Mouse (Mus musculus) midbrain, postnatal 0 days (tissue): Measurements from ENCODE around the gene Pde6h. TPM values are rescaled to one million over a fixed set of nuclear protein-coding genes. Genes with fewer than 3 reads are reported as not detected.
A peak's percentile ranks its signal among the peaks of the same experiment; 100 is the strongest.

Experiments used
- ATAC-seq: fragments of 200-750 bp; cut with Nextera tagmentation; 2 replicates; pipeline ENCODE4 v1.8.0; 2017; ENCODE audit warnings: moderate number of reproducible peaks, mild to moderate bottlenecking, moderate TSS enrichment, moderate library complexity; ENCODE audit not compliant: low FRiP score
- DNase-seq: peaks from one replicate; pipeline ENCODE4 v3.0.0-alpha.2; 2015; ENCODE audit warnings: low spot score
- H3K27ac ChIP-seq: fragments of 300-500 bp; sonication (generic); 2 replicates; pipeline ENCODE4 v1.5.1; 2014; ENCODE audit warnings: low read depth, mild to moderate bottlenecking, low read length, mixed read lengths
- H3K27me3 ChIP-seq: fragments of 300-500 bp; sonication (generic); 2 replicates; pipeline ENCODE4 v1.6.1; 2014; ENCODE audit warnings: low read length, control low read depth, mixed read lengths; ENCODE audit not compliant: insufficient read depth
- H3K36me3 ChIP-seq: fragments of 300-500 bp; sonication (generic); 2 replicates; pipeline ENCODE4 v1.6.1; 2014; ENCODE audit warnings: low read length, control low read depth, mixed read lengths; ENCODE audit not compliant: insufficient read depth
- H3K4me1 ChIP-seq: fragments of 300-500 bp; sonication (generic); 2 replicates; pipeline ENCODE4 v1.6.1; 2014; ENCODE audit warnings: mild to moderate bottlenecking, control low read depth, antibody characterized with exemption, low read length, mixed read lengths; ENCODE audit not compliant: insufficient read depth
- H3K4me2 ChIP-seq: fragments of 300-500 bp; sonication (generic); 2 replicates; pipeline ENCODE4 v1.6.1; 2014; ENCODE audit warnings: low read depth, mild to moderate bottlenecking, low read length, mixed read lengths; ENCODE audit not compliant: poor library complexity, severe bottlenecking
- H3K4me3 ChIP-seq: fragments of 300-500 bp; sonication (generic); 2 replicates; pipeline ENCODE4 v1.5.1; 2014; ENCODE audit warnings: low read depth, mild to moderate bottlenecking, low read length, moderate library complexity
- H3K9ac ChIP-seq: fragments of 300-500 bp; sonication (generic); replicated peaks from 2 replicates; pipeline ENCODE4 v1.6.1; 2014; ENCODE audit warnings: mild to moderate bottlenecking, low read length, moderate library complexity, mixed read lengths; ENCODE audit not compliant: poor library complexity, severe bottlenecking
- H3K9me3 ChIP-seq: fragments of 300-500 bp; sonication (generic); 2 replicates; pipeline ENCODE4 v1.6.1; 2016; ENCODE audit warnings: low read length, control low read depth
- CTCF ChIP-seq: IDR thresholded peaks from 2 replicates; pipeline ENCODE4 v1.5.1; 2016; ENCODE audit warnings: antibody characterized with exemption, mild to moderate bottlenecking
- WGBS: fragments of 180-500 bp; shearing (Covaris S2); extraction: QIAGEN DNeasy Blood & Tissue Kit; methylation state at CpG from one replicate; pipeline ENCODE4 v1.1.7; 2014; 5-methylcytosine and 5-hydroxymethylcytosine counted together
- polyA plus RNA-seq: library from polyadenylated mRNA; unstranded; fragments of >200 nt; fragmentation: Nextera tagmentation; extraction: Ambion mirVana; gene quantifications from 2 replicates; pipeline ENCODE4 v1.2.1, GENCODE M21; 2015
- total RNA-seq: library from RNA; depleted of rRNA; stranded (reverse); fragments of >200 nt; gene quantifications from 2 replicates; pipeline ENCODE4 v1.2.3, GENCODE M21; 2014

The Pde6h gene
- total and polyA plus RNA-seq, 2 experiments from 2014 or later, result 0.05 to 0.84 TPM

DNA sequence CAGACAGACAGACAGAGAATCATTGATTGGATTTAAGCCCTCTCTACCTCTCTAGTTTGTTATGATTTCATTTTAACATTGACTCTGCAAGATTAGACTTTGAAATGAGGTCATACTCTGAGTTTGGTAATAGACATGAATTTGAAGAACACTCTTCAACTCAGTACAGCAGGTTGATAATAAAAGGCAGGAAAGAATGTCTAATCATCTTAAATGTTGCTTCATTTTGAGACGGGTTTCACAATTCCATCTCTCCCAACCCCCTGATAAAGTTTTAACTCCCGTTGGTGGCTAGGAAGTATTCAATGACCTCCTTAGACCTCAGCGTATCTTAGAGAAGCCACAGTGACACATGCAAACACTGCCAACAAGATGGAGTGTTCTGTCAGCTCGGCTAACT, 69.9 kb downstream of the Pde6h start:
- Histone ChIP-seq H3K27ac (no peak overlapping the region), H3K4me3 (no peak overlapping the region), H3K27me3 (no peaks in the 10 kb centered on the region), H3K36me3 (no peaks in the 10 kb centered on the region), H3K9me3 (no peaks in the 10 kb centered on the region), H3K4me2 (no peak overlapping the region), H3K9ac (no peak overlapping the region), H3K4me1 (no peaks in the 10 kb centered on the region)
- no peak for DNase-seq
- ATAC-seq, result no peak
- 79% methylated on average over 4 of the region's 4 CpGs for WGBS
- TF ChIP-seq CTCF, result no peak

DNA sequence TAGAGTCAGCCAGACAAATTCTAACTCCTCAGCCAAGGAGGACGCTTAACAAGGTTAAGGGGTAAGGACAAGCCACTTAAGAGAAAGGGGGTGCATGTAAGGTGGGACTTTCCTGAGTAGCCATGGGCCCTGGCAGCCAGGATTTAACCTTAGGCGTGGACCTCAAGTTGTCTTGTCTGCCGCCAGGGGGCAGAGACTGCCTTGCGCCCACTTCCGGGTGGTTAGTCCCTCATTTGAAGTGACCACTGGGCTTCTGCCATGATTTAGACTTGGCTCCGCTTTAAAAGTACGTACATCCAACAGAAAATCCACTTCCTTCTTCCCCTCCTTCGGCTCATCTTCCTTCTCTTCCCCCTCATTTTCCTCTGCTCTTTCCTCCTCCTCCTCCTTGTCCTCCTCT, 71.9 kb downstream of the Pde6h start:
- H3K4me3 ChIP-seq, result no peak overlapping the region
- no peak overlapping the region for H3K4me2 ChIP-seq
- TF ChIP-seq CTCF, result peak; percentile 37
- H3K4me1 ChIP-seq, result no peaks in the 10 kb centered on the region
- no peak for ATAC-seq
- DNase-seq, result no peak
- no peaks in the 10 kb centered on the region for H3K27me3 ChIP-seq
- no peak overlapping the region for H3K27ac ChIP-seq
- no peaks in the 10 kb centered on the region for H3K9me3 ChIP-seq
- 68% methylated on average over 8 of the region's 8 CpGs for WGBS
- no peak overlapping the region for H3K9ac ChIP-seq
- no peaks in the 10 kb centered on the region for H3K36me3 ChIP-seq

DNA sequence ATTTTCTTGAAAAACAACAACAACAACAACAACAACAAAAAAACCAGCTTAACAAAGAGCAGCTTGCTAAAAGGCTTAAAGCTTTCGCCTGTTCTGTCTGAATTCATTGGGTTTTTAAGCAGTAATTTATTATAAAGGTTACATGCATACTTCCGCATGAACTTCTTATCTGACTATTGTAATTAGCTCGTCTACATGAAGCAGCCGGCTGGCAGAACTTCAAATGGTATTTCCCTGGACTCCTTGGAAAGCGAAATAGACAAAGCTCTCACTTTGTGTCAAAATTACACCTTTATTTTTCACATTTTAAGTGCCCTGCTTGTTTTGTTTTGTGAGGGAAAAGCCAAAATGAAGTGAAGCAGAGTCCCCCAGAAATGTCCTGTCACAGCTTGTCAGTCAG, 72.7 kb downstream of the Pde6h start:
- no peak for TF ChIP-seq CTCF
- H3K4me1 ChIP-seq, result no peaks in the 10 kb centered on the region
- DNase-seq (no peak), ATAC-seq (no peak)
- no peaks in the 10 kb centered on the region for H3K36me3 ChIP-seq
- no peak overlapping the region for H3K4me2 ChIP-seq
- H3K27me3 ChIP-seq, result no peaks in the 10 kb centered on the region
- no peak overlapping the region for H3K4me3 ChIP-seq
- WGBS, result 47% methylated on average over 5 of the region's 5 CpGs
- H3K9ac ChIP-seq, result no peak overlapping the region
- no peak overlapping the region for H3K27ac ChIP-seq
- H3K9me3 ChIP-seq, result no peaks in the 10 kb centered on the region

DNA sequence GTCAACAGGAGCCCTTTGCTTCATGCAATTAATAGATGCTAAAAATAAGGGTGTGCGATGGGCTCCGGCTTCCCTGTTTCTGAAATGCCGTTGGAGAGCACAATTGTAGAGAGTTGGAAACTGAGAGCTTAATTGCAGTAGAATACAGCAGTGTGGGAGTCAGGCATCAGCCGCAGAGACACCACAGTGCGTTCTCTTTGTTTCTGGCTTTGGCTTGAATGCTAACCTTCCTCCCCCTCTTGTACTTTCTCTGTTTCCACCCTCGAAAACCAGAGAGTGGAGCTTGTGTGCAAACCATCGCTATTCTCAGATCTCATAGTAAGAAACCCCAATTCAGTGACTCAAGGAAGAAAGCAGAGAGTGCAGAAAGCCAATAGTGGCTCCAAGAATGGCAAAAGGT, 74.5 kb downstream of the Pde6h start:
- no peak for ATAC-seq
- TF ChIP-seq CTCF, result no peak

DNA sequence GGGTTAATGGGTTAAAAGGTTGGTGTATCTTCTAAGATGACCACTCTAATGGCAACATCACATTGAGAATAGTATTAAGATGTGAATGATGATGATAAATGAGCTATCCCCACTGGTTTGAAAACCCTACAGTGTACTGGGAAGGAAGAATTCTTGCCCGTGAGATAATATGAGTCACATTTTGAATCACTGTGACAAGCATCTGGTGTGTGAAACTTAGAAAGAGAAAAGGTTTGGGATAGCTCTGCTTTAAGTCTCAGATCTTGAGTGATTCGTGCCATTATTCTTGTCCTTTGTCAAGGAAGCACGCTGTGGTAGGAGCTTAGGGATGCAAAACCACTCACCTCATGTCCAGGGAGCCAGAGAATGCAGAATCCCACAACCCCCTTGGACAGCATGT, 75.4 kb downstream of the Pde6h start:
- H3K4me1 ChIP-seq, result no peaks in the 10 kb centered on the region
- H3K27ac ChIP-seq, result no peak overlapping the region
- no peak for TF ChIP-seq CTCF
- no peak overlapping the region for H3K4me3 ChIP-seq
- WGBS, result 85% methylated on average over 3 of the region's 3 CpGs
- H3K27me3 ChIP-seq, result no peaks in the 10 kb centered on the region
- H3K9ac ChIP-seq, result no peak overlapping the region
- DNase-seq (no peak), ATAC-seq (no peak)
- no peaks in the 10 kb centered on the region for H3K36me3 ChIP-seq
- no peak overlapping the region for H3K4me2 ChIP-seq
- H3K9me3 ChIP-seq, result no peaks in the 10 kb centered on the region

More for the DNA sequence above, 74.5 kb downstream of the Pde6h start:
- no peaks in the 10 kb centered on the region for H3K4me1 ChIP-seq
- H3K36me3 ChIP-seq, result no peaks in the 10 kb centered on the region
- 84% methylated on average over 7 of the region's 7 CpGs for WGBS
- no peaks in the 10 kb centered on the region for H3K9me3 ChIP-seq
- H3K9ac ChIP-seq, result no peak overlapping the region
- no peak for DNase-seq
- no peak overlapping the region for H3K27ac ChIP-seq
- H3K4me2 ChIP-seq, result no peak overlapping the region
- H3K27me3 ChIP-seq, result no peaks in the 10 kb centered on the region
- H3K4me3 ChIP-seq, result no peak overlapping the region

DNA sequence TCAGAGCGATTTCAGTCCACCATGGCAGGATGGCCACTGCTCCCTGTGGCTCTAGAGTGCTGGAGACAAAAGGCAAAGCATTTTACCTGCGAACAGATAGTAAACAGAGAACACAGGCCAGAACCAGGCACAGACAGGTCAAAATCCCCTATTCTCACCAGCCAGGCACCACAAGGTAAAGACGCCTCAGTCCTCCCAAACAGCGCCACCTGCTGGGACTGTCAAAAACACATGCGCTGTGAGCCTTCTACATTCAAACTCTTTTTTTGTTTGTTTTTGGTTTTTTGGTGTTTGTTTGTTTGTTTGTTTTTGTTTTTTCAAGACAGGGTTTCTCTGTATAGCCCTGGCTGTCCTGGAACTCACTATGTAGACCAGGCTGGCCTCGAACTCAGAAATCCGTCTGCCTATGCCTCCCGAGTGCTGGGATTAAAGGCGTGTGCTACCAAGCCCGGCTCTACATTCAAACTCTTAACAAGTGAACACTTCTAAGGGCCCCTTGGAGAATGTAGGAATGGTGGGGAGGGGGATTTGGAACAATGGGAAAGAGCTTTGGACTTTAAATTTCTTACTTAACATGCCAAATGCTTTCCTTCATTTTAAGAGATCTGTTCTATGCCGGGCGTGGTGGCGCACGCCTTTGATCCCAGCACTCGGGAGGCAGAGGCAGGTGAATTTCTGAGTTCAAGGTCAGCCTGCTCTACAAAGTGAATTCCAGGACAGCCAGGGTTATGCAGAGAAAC, 76.2 kb downstream of the Pde6h start:
- H3K4me1 ChIP-seq, result no peaks in the 10 kb centered on the region
- no peak overlapping the region for H3K9ac ChIP-seq
- H3K27ac ChIP-seq, result no peak overlapping the region
- H3K9me3 ChIP-seq, result no peaks in the 10 kb centered on the region
- WGBS, result 89% methylated on average over 15 of the region's 15 CpGs
- no peak for ATAC-seq
- peak; percentile 51 for TF ChIP-seq CTCF
- no peak for DNase-seq
- H3K4me3 ChIP-seq, result no peak overlapping the region
- H3K4me2 ChIP-seq, result no peak overlapping the region
- H3K36me3 ChIP-seq, result no peaks in the 10 kb centered on the region
- no peaks in the 10 kb centered on the region for H3K27me3 ChIP-seq
